Mouse (Mus musculus) stomach, embryonic 14.5 days (tissue): Measurements from ENCODE around the gene E2f6. TPM values are rescaled to one million over a fixed set of nuclear protein-coding genes. Genes with fewer than 3 reads are reported as not detected.

Source experiments
- ATAC-seq: fragments of 200-750 bp; cut with Nextera tagmentation; 2 replicates; pipeline ENCODE4 v1.8.0; 2017; ENCODE audit warnings: low read depth, moderate TSS enrichment; ENCODE audit not compliant: insufficient number of reproducible peaks, insufficient read depth, low FRiP score
- H3K27ac ChIP-seq: fragments of 300-500 bp; sonication (generic); 2 replicates; pipeline ENCODE4 v1.5.1; 2014; ENCODE audit warnings: mild to moderate bottlenecking, low read length, moderate library complexity, mixed read lengths
- H3K27me3 ChIP-seq: fragments of 300-500 bp; sonication (generic); 2 replicates; pipeline ENCODE4 v1.6.1; 2014; ENCODE audit warnings: low read length, control low read depth, mixed read lengths; ENCODE audit not compliant: control insufficient read depth, insufficient read depth
- H3K36me3 ChIP-seq: fragments of 300-500 bp; sonication (generic); 2 replicates; pipeline ENCODE4 v1.6.1; 2014; ENCODE audit warnings: mild to moderate bottlenecking, control low read depth, low read length, moderate library complexity, mixed read lengths; ENCODE audit not compliant: control insufficient read depth, insufficient read depth
- H3K4me1 ChIP-seq: fragments of 300-500 bp; sonication (generic); 2 replicates; pipeline ENCODE4 v1.6.1; 2014; ENCODE audit warnings: low read length, control low read depth, mixed read lengths; ENCODE audit not compliant: control insufficient read depth, insufficient read depth
- H3K4me2 ChIP-seq: fragments of 300-500 bp; sonication (generic); replicated peaks from 2 replicates; pipeline ENCODE4 v1.6.1; 2014; ENCODE audit warnings: low read depth, low read length, control low read depth
- H3K4me3 ChIP-seq: fragments of 300-500 bp; sonication (generic); 2 replicates; pipeline ENCODE4 v1.5.1; 2014; ENCODE audit warnings: low read depth, low read length, control low read depth
- H3K9ac ChIP-seq: fragments of 300-500 bp; sonication (generic); replicated peaks from 2 replicates; pipeline ENCODE4 v1.6.1; 2014; ENCODE audit warnings: low read depth, mild to moderate bottlenecking, control low read depth, low read length, moderate library complexity, mixed read lengths
- H3K9me3 ChIP-seq: fragments of 300-500 bp; sonication (generic); 2 replicates; pipeline ENCODE4 v1.6.1; 2016; ENCODE audit warnings: low read depth, low read length, control low read depth; ENCODE audit not compliant: control insufficient read depth
- WGBS: fragments of 180-500 bp; shearing (Covaris S2); extraction: QIAGEN DNeasy Blood & Tissue Kit; methylation state at CpG from one replicate; pipeline ENCODE4 v1.1.7; 2014; 5-methylcytosine and 5-hydroxymethylcytosine counted together
- polyA plus RNA-seq: library from polyadenylated mRNA; unstranded; fragments of >200 nt; fragmentation: Nextera tagmentation; extraction: Ambion mirVana; gene quantifications from 2 replicates; pipeline ENCODE4 v1.2.1, GENCODE M21; 2014

The E2f6 gene
- polyA plus RNA-seq, 1 experiment from 2014 or later: 49.1 TPM

DNA sequence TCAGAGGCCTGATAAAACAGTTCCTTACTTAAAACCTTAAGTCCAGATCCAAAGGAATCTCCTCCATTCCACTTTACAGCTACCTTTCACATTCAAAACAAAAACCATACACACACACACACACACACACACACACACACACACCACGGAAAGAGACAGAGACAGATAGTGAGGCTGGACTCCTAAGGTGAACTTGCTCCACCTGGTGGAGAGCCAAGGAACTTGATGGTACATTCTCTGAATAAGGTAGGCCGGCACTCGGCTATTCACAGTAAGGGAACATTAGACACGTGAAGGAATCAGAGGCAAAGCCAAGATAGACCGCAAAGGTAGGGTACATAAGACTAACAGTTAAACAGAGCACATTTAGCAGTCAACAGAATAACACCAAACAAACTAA is 5.3 kb upstream of the E2f6 start:
- 5% methylated on average over 5 of the region's 5 CpGs for WGBS
- Histone ChIP-seq H3K9ac (no peak overlapping the region), H3K4me3 (no peak overlapping the region), H3K36me3 (no peaks in the 10 kb centered on the region), H3K27me3 (0 out of 2 replicates have a peak, but pooled peaks cover 6% of the 10 kb centered on the region), H3K4me2 (no peak overlapping the region), H3K27ac (no peak overlapping the region), H3K4me1 (no peaks in the 10 kb centered on the region), H3K9me3 (no peaks in the 10 kb centered on the region)
- 0 out of 2 replicates have a peak, but pooled peaks have one; percentile 34 for ATAC-seq

GRCm38 (mm10) chr12:16808045-16808444 is 2.7 kb upstream of the E2f6 start:
- Histone ChIP-seq H3K36me3 (no peaks in the 10 kb centered on the region), H3K4me3 (no peak overlapping the region), H3K9me3 (no peaks in the 10 kb centered on the region), H3K27ac (no peak overlapping the region), H3K27me3 (0 out of 2 replicates have a peak, but pooled peaks cover 6% of the 10 kb centered on the region), H3K4me1 (peaks cover 10% of the 10 kb centered on the region), H3K4me2 (no peak overlapping the region), H3K9ac (no peak overlapping the region)
- 28% methylated on average over 3 of the region's 3 CpGs for WGBS
- ATAC-seq: 0 out of 2 replicates have a peak, but pooled peaks have one; percentile 20

GRCm38 (mm10) chr12:16811477-16811876 is 714 bp downstream of the E2f6 start:
- Histone ChIP-seq H3K9me3 (no peaks in the 10 kb centered on the region), H3K27me3 (0 out of 2 replicates have a peak, but pooled peaks cover 5% of the 10 kb centered on the region), H3K4me3 (peak overlapping the region; percentile 74), H3K4me1 (peaks cover 10% of the 10 kb centered on the region), H3K4me2 (peak overlapping the region; percentile 84), H3K9ac (peak overlapping the region; percentile 70), H3K27ac (no peak overlapping the region; the same call in 1 of the 2 replicates), H3K36me3 (peaks cover 2% of the 10 kb centered on the region; the same call in 1 of the 2 replicates)
- WGBS: 4% methylated on average over 15 of the region's 15 CpGs
- no peak for ATAC-seq

- 83% methylated on average over 4 of the region's 4 CpGs for WGBS
- Histone ChIP-seq H3K9ac (no peak overlapping the region), H3K27me3 (no peaks in the 10 kb centered on the region), H3K4me1 (peaks cover 6% of the 10 kb centered on the region), H3K36me3 (peaks cover 45% of the 10 kb centered on the region), H3K4me2 (no peak overlapping the region), H3K4me3 (no peak overlapping the region), H3K27ac (no peak overlapping the region), H3K9me3 (no peaks in the 10 kb centered on the region)
- no peak for ATAC-seq
These were observed 6.4 kb downstream of the E2f6 start for GRCm38 (mm10) chr12:16817147-16817546.

DNA sequence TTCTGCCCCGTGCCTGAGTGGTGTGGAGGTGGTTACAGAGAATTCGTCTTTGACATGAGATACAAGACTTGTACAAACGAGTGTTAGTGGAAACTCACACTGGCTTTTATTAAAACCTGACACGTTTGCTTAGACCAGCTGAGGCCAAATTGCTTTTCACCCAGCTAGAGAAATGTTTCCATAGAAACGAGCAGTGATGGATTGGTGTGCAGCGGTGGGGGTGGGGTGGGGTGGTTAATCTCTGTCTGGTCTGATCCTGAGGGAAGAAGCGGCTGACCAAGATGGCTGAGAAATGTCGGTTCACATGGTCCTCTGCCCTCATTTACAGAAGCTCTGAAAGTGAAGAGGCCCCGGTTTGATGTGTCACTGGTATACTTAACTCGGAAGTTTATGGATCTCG is 7.8 kb downstream of the E2f6 start:
- no peaks in the 10 kb centered on the region for H3K9me3 ChIP-seq
- H3K4me3 ChIP-seq: no peak overlapping the region
- H3K4me2 ChIP-seq: no peak overlapping the region
- WGBS: 28% methylated on average over 11 of the region's 11 CpGs
- no peak overlapping the region for H3K9ac ChIP-seq
- peaks cover 59% of the 10 kb centered on the region for H3K36me3 ChIP-seq
- ATAC-seq: no peak
- no peaks in the 10 kb centered on the region for H3K27me3 ChIP-seq
- H3K4me1 ChIP-seq: no peaks in the 10 kb centered on the region
- no peak overlapping the region for H3K27ac ChIP-seq

- H3K36me3 ChIP-seq: peaks cover 81% of the 10 kb centered on the region
- no peaks in the 10 kb centered on the region for H3K9me3 ChIP-seq
- no peak overlapping the region for H3K27ac ChIP-seq
- H3K4me3 ChIP-seq: no peak overlapping the region
- no peak overlapping the region for H3K9ac ChIP-seq
- no peaks in the 10 kb centered on the region for H3K4me1 ChIP-seq
- no peak for ATAC-seq
- H3K4me2 ChIP-seq: no peak overlapping the region
- WGBS: 86% methylated on average over 7 of the region's 7 CpGs
- H3K27me3 ChIP-seq: no peaks in the 10 kb centered on the region
These were observed 10.0 kb downstream of the E2f6 start for GRCm38 (mm10) chr12:16820761-16821160.

- Histone ChIP-seq H3K4me3 (no peak overlapping the region), H3K36me3 (peaks cover 72% of the 10 kb centered on the region), H3K27me3 (no peaks in the 10 kb centered on the region), H3K9me3 (no peaks in the 10 kb centered on the region), H3K4me1 (no peaks in the 10 kb centered on the region), H3K4me2 (no peak overlapping the region), H3K9ac (no peak overlapping the region), H3K27ac (no peak overlapping the region)
- WGBS: 95% methylated on average over 10 of the region's 10 CpGs
- no peak for ATAC-seq
These were observed 11.5 kb downstream of the E2f6 start for GRCm38 (mm10) chr12:16822181-16822734.

- H3K4me2 ChIP-seq: no peak overlapping the region
- H3K4me3 ChIP-seq: no peak overlapping the region
- H3K36me3 ChIP-seq: peaks cover 66% of the 10 kb centered on the region
- no peak for ATAC-seq
- H3K27me3 ChIP-seq: no peaks in the 10 kb centered on the region
- H3K27ac ChIP-seq: no peak overlapping the region
- no peaks in the 10 kb centered on the region for H3K4me1 ChIP-seq
- WGBS: 96% methylated on average over 1 of the region's 1 CpGs
- no peaks in the 10 kb centered on the region for H3K9me3 ChIP-seq
- H3K9ac ChIP-seq: no peak overlapping the region
These were observed 12.9 kb downstream of the E2f6 start for GRCm38 (mm10) chr12:16823701-16824100.

- no peak for ATAC-seq
- Histone ChIP-seq H3K27me3 (no peaks in the 10 kb centered on the region), H3K36me3 (peaks cover 23% of the 10 kb centered on the region), H3K4me2 (no peak overlapping the region), H3K9me3 (no peaks in the 10 kb centered on the region), H3K4me3 (no peak overlapping the region), H3K27ac (no peak overlapping the region), H3K9ac (no peak overlapping the region), H3K4me1 (no peaks in the 10 kb centered on the region)
- WGBS: 62% methylated on average over 6 of the region's 6 CpGs
These were observed 17.7 kb downstream of the E2f6 start for GRCm38 (mm10) chr12:16828505-16828904.
